Mouse (Mus musculus) 416B (cell line): Measurements from ENCODE around the gene Atxn7l2.

Experiments
- DNase-seq: peaks from one replicate; pipeline ENCODE4 v3.0.0; 2011; ENCODE audit warnings: low read depth

Atxn7l2 gene

DNA sequence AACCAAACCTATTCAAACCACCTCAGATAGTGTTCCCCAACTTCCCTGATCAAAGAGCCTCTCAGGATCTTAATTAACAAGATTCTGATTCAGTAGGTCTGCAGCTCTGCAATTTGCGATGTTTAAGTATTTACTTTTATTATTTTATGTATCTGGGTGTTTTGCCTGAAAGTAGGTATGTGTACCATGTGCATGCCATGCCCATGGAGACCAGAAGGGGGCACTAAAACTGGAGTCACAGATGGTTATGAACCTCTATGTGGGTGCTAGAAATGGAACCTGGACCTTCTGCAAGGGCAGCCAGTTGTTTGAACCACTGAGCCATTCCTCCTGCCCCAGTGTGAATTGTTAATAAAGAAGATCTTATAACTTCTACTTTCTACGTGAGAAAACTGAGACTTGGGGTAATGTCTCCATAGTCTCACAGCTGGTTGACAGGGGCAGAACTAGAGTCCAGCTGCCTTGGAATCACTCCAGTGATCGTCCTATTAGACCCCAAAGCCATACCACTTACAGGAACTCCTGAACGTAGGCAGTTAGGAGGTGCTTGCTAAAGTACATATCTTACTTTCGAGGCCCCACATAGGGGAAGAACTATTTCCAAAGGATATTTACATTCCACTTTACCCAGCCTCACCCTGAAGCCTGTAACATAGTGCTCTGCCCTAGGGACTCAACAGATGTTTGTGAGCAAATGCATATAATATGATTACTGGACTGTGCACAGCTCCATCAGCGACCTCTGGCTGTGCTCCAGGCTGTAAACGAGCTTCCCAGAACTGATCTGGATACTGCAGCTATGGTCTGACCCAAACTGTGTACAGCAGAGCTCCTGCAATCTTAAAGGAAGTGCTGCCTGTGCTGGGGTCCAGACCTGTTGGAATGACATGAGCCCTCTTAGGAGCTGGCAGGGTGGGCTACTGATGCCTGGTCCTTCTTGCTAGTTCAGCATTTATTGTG is 31.7 kb downstream of the Atxn7l2 start:
- DNase-seq = no peak

DNA sequence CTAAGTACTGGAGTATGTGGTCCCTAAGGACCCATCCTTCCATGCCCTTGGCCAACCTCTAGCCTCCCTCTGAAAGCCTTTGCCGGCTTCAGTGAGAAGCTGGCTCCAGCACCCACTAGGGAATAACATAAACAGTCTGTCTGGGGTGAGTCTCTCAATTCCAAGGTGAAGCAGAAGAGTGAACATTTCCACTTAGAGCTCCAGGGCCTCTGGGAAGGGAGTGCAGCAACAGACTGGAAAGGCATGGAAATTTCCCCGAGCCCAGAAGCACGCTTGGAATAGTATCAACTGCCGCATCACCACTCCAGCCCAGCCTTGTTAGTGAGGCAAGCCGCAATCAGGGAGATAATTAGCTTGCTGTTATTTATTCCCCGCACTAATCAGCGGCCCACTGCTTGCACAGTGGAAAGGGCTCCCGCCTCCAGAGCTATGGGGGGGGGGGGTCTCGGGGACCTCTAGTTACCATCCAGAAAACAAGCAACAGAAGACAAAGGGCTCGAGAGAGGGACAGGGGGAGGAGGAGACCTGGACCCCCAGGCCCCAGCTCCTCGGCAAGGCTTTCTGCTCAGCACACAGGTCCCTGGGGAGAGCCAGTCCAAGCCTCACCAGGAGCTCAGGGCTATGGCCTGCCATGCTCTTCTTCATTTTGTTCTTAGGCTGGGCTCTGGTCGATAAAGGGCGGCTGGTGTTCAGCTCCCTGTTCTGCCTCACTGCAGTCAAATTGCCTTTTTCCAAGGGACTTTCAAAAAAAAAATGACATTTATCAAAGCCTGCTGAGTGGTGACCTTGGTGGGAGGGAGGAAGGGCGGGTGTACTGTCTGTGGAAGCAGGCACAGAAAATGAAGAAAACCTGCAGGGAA is 35.8 kb downstream of the Atxn7l2 start:
- DNase-seq = no peak

DNA sequence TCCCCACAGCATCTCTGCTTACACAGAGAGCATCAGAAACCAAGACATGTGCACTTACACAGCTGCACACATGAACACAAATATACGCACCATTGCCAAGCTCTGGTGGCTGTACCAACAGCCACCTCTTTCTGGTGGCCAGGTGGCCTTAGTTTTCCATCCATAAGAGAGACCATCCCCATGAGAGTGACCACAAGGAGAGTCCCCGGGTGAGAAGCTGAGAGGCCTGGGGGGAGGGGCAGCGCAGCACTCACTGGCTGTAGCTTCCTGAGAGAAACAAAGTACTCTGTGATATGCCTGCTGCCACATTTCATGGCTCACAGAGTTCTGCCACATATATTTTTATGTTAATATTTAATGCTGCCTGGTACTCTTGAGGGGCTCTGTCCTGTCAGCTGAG is 41.5 kb downstream of the Atxn7l2 start:
- DNase-seq = no peak

DNA sequence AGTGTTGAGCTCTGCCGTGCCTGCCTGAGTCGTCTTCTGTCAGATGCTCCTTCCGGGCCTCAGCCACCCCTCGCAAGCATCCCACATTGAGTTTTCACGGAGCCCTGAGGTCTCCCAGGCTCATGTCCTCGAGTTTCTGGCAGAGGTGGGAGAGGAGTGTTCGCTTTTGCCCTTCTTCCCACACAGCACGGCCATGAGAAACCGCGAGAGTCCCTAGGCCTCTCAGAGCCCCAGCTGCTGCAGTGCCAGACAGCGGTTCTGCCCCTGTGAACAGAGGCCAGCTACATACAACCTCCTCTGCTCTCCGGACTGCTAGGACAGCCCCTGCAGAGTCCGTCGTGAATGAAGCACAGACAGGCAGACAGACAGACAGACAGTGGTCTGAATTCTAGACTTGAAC is 43.2 kb downstream of the Atxn7l2 start:
- no peak for DNase-seq

DNA sequence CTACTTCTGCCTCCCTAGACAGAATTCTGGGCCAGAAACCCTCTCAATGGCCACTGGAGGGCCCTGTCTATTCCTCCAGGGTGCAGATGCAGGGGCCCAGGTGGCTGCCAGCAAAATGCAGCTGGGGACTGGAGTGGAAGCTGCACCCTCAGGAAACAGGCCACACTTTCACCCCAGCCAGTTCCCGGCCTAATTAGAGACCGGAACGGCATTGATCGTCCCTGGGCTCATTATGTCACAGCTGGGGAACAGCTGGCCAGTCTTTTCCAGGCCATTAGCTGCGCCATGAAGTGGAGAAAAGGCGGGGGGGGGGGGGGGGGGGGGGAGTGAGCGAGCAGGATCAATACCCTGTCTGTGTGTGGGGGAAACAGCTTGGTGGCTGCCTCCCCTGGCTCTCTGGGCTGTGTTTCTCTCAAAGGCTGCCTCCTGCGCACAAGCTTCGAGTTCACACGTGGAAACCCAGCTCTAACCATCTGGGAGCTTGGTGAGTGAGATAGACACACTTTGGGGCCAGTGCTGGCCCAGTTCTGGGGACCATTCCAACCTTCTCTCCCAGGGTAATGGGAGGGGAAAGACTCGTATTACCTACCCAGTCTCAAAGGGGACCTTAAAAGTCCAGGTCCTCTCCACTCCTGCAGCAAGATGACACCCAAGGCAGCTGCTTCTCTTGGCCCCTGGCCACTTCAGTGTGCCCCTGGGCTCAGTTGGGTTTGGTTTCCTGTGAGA is 44.1 kb downstream of the Atxn7l2 start:
- peak; percentile 41 for DNase-seq

DNA sequence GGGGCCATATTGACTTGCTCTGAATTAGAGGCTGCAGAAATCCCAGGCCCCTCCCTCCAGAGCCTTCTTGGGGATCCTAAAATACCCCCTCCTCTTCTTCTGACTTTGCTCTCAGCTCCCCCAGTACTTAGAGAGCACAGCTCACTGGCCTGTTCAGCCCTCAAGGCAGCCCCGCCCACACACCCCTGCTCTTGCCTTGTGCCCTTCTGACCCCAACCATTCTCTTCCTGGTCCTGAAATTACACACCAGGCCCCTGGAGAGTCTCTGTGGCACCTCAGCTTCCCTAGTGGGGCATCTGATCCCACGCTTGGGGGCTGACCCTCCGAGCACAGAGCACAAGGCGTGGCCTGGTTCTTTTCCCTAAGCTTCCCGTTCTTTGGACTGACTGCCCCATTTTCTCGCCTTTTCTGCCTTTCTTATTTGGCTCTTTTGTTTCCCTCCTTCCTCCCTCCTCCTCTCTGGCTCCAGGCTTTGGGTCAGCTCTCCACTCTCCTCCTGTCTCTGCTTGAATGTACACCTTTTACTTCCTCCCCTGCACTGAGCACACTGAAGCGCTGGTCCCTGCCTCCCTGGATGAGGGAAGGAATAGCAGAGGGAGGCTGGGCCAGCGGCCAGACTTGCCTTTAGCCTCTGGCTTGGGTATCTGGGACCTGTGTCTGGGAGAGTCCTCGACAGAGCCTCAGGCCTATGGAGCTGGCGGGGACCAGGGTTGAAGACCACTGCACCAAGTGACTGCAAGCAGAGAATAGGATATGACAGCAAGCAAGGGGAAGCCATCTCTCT is 45.0 kb downstream of the Atxn7l2 start:
- no peak for DNase-seq

DNA sequence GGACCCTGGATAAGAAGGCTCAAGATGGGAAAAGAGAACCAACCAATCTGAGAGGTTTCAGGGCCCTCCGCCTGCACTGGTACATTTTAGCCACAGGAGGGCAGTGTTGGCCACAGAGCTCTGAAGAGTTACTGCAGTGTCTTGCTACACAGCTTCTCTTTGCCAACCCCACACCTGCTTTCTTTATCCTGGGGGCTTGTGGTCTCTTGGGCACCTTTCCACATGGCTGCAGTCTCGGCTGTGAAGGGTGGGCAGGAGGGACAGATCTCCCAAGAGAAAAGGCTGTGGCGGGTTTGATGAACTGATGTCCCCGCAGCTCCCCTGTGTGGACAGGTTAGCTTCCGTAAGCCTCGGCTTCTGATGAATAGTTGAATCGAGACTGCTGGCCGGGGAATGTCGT is 45.9 kb downstream of the Atxn7l2 start:
- peak; percentile 76 for DNase-seq

DNA sequence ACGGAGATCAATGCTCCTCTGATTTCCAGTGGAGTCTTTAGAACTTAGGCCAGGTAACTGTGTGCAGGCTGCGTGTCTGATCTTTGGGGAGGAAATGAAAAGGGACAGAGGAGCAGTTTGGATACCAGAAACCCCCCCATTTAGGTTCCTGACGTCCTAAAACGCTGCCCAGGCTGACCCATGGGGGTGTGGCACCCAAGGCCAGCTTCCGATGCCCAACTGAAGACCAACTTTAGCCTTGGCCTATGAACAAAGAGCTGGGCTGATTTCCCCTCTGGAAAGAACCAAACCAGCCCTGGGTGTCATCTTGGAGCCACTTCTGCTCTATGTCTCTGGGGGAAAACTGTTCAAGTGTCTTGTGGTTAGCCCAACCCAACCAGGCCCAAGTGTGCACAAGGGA is 46.6 kb downstream of the Atxn7l2 start:
- DNase-seq = no peak

DNA sequence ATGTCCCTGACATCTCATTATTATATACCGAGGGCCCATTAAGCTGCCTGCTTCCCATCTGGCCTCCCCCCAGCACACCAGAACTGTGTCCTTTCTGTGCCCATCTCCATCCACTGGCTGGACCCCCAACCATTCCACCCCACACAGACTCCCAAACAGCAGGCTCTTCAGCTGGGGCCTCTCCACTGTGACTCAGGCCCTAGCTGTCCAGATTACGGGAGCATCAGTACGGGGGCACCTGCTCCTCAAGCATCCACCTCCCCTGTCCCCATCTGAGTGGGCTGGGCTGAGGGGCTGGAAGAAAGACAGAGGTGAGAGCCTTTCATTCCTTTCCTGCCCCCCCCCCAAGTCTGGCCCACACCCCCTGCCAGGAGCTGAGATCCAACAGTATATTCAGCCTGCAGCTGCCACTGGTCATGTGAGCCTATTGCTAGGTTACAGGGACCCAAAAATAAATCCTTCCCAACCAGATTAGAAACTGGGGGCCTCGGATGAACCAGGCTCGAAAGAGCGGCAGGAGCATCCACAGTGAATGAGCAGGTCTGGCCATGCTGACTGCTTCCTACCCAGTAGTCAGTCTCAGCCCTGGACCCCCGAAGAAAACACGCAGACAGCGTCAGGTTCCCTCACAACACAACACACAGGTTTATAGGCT is 52.2 kb downstream of the Atxn7l2 start:
- no peak for DNase-seq

DNA sequence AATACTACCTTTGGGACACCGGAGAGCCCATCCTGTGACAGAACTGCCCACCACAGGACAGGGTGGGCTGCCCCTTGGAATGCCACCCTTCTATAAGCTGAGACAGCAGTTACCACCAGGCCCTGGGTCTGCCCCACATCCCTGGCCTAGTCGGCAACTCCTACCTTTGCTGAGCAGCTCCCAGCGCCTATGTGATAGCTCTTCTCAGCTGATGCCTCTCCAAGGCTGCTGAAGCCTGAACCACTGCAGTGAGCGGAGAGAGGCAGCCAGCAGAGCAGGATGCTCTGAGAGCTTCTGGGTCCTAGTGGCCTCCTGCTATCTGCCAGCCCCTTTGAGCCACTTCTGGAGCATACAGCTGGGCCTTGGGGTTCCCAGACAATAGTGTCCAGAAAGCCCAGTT is 56.1 kb downstream of the Atxn7l2 start, which contains the start of gene Gpr61:
Gene Gpr61, minus strand, starts transcription at position 227 of the 400 bp plus-strand sequence.
- no peak for DNase-seq

DNA sequence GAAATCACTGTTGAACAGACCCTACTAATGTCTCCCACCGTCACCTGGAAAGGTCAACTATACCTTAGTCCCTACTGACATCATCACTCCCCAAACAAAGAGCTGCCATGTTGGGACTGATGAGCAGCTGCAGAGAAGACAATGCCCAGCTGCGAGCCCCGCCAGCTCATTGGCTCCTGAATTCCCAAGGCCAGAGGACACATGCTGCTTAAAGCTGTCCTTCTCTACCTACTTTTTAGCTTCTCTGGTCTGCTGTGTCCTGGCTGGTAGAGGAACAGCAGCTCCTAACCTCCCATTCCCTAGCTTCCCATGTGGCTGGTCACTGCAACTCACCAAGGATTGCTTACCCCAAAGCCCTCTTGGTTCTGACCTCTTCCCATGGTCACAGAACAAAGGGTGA is 58.4 kb downstream of the Atxn7l2 start:
- no peak for DNase-seq
